In the genomic region with DNA sequence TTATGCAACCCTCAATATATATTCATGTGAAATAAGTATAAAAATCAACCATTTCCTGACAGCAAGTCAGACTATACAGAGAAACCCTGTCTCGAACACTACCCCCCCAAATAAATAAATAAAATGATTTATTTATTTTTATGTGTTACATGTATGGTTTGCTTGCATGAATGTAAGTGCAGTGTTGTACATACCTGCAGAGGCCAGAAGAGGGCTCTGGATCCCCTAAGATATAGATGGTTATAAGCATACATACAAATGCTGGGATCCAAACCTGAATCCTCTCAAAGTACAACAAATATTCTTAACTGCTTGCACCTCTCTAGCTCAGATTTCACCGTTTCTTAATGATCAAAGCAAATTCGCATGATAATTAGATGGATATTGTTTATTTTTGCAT, we compare ENCODE assay signal across 9 mouse cellular contexts. TPM values are rescaled to one million over a fixed set of nuclear protein-coding genes. Genes with fewer than 3 reads are reported as not detected.
DNase-seq lines count a peak whose midpoint lies in the region; ATAC-seq and TF ChIP-seq lines count a peak whose summit lies in the region.
"Had no signal": no experiment of that assay in that cellular context is flagged by ENCODE, and none has a peak within 500 bp of the region (broad histone marks: within the 10 kb centered on the region; RNA-seq: fewer than 3 reads in every experiment).

No protein-coding gene starts in this region.

- no peaks in the 10 kb centered on the region for H3K4me1 ChIP-seq in hindbrain, embryonic 11.5 days (replicated peaks; ENCODE audit: control insufficient read depth, insufficient read depth, low read length)
- H3K4me1 ChIP-seq in hindbrain, embryonic 16.5 days (ENCODE audit: control insufficient read depth, insufficient read depth, low read depth, low read length), result no peaks in the 10 kb centered on the region
- H3K4me1 ChIP-seq in MEL (ENCODE audit: control insufficient read depth in 1 of 2, insufficient read depth in 2 of 2, low read length in 2 of 2), result no peaks in the 10 kb centered on the region
- H3K4me1 ChIP-seq in cortical plate, adult 2 months (ENCODE audit: control insufficient read depth, insufficient read depth, low read length), result no peaks in the 10 kb centered on the region; the same call in 1 of the 2 replicates
- H3K4me1 ChIP-seq in lung, postnatal 0 days (ENCODE audit: insufficient read depth, low read depth, low read length), result no peaks in the 10 kb centered on the region
- H3K4me1 ChIP-seq: embryonic facial prominence, embryonic 12.5 days had no signal

- no peak for ATAC-seq in hindbrain, embryonic 11.5 days (ENCODE audit: low FRiP score)
- no peak for ATAC-seq in hindbrain, embryonic 16.5 days
- ATAC-seq in lung, postnatal 0 days, result no peak
- no peak for ATAC-seq in erythroid progenitor cell, adult 5-6 weeks (replicated peaks; ENCODE audit: low FRiP score, poor library complexity, severe bottlenecking)

- peak; percentile 14 to 65 (median 47); a peak in 3 of 6 replicates for TF ChIP-seq CTCF in MEL (IDR thresholded peaks at IDR 0.05 in 2 of 3, conservative IDR thresholded peaks at IDR 0.05 in 1 of 3; ENCODE audit: control insufficient read depth in 1 of 3, insufficient read depth in 1 of 3, low read depth in 2 of 3, low read length in 3 of 3, poor library complexity in 1 of 3, severe bottlenecking in 1 of 3)
- peak; percentile 35; the same call in 1 of the 2 replicates for TF ChIP-seq CTCF in cortical plate, adult 2 months (IDR thresholded peaks at IDR 0.05; ENCODE audit: extremely low read depth, insufficient read depth, low read length)
- peak; percentile 63 for TF ChIP-seq CTCF in lung, postnatal 0 days (IDR thresholded peaks at IDR 0.05)

- H3K79me2 ChIP-seq in MEL (ENCODE audit: control insufficient read depth, insufficient read depth, low read length, poor library complexity), result no peaks in the 10 kb centered on the region

- peak; percentile 41 for DNase-seq in hindbrain, embryonic 11.5 days (ENCODE audit: low spot score)
- peak; percentile 73 for DNase-seq in 416B (ENCODE audit: low read depth)
- DNase-seq in MEL (ENCODE audit: low read depth, low spot score), result peak; percentile 74
- peak; percentile 55 for DNase-seq in lung, postnatal 0 days (ENCODE audit: low spot score)
- no peak for DNase-seq in ovary, postnatal 10 days (ENCODE audit: low spot score)

- no peak for TF ChIP-seq EP300 in MEL (IDR thresholded peaks at IDR 0.05; ENCODE audit: low read depth in 1 of 2, low read length in 2 of 2)
- no peak for TF ChIP-seq EP300 in lung, postnatal 0 days (IDR thresholded peaks at IDR 0.05)

- no peak overlapping the region for H3K4me2 ChIP-seq in hindbrain, embryonic 11.5 days (replicated peaks; ENCODE audit: low read depth, low read length)
- H3K4me2 ChIP-seq in hindbrain, embryonic 16.5 days (ENCODE audit: low read length), result no peak overlapping the region
- no peak overlapping the region for H3K4me2 ChIP-seq in lung, postnatal 0 days (replicated peaks; ENCODE audit: low read depth, low read length)
- H3K4me2 ChIP-seq: embryonic facial prominence, embryonic 12.5 days had no signal

- TF ChIP-seq RAD21 in MEL (IDR thresholded peaks at IDR 0.05; ENCODE audit: low read depth, low read length), result peak; percentile 41

- 0 out of 2 replicates have a peak, but pooled peaks cover under 1% of the 10 kb centered on the region for H3K36me3 ChIP-seq in hindbrain, embryonic 11.5 days (ENCODE audit: control insufficient read depth, insufficient read depth, low read length)
- no peaks in the 10 kb centered on the region; the same call in none of the 2 replicates for H3K36me3 ChIP-seq in hindbrain, embryonic 16.5 days (ENCODE audit: control insufficient read depth, insufficient read depth, low read length)
- H3K36me3 ChIP-seq in MEL (ENCODE audit: control insufficient read depth in 1 of 2, insufficient read depth in 2 of 2, low read length in 2 of 2), result peaks cover 0 to 28% of the 10 kb centered on the region in 2 experiments; a peak in 2 of 4 replicates
- H3K36me3 ChIP-seq in lung, postnatal 0 days (ENCODE audit: insufficient read depth, low read length), result peaks cover 10% of the 10 kb centered on the region; the same call in 1 of the 2 replicates

- TF ChIP-seq POLR2A in MEL (IDR thresholded peaks at IDR 0.05; ENCODE audit: control insufficient read depth in 1 of 2, insufficient read depth in 1 of 2, low read depth in 1 of 2, low read length in 2 of 2, poor library complexity in 1 of 2), result no peak
- TF ChIP-seq POLR2A in cortical plate, adult 2 months (IDR thresholded peaks at IDR 0.05; ENCODE audit: extremely low read depth, insufficient read depth, low read length), result no peak

- H3K4me3 ChIP-seq in hindbrain, embryonic 11.5 days (ENCODE audit: low read depth, low read length), result no peak overlapping the region
- no peak overlapping the region for H3K4me3 ChIP-seq in hindbrain, embryonic 16.5 days (ENCODE audit: low read length)
- H3K4me3 ChIP-seq in MEL (ENCODE audit: control insufficient read depth in 1 of 2, insufficient read depth in 1 of 2, low read depth in 2 of 2, low read length in 2 of 2), result no peak overlapping the region
- H3K4me3 ChIP-seq in cortical plate, adult 2 months (ENCODE audit: insufficient read depth, low read length), result no peak overlapping the region
- no peak overlapping the region for H3K4me3 ChIP-seq in lung, postnatal 0 days (ENCODE audit: low read depth, low read length)
- H3K4me3 ChIP-seq: embryonic facial prominence, embryonic 12.5 days had no signal

- H3K27ac ChIP-seq in hindbrain, embryonic 11.5 days (ENCODE audit: low read depth, low read length), result no peak overlapping the region
- H3K27ac ChIP-seq in hindbrain, embryonic 16.5 days (ENCODE audit: low read depth, low read length), result no peak overlapping the region
- H3K27ac ChIP-seq in MEL (ENCODE audit: control insufficient read depth, low read depth, low read length), result no peak overlapping the region
- no peak overlapping the region for H3K27ac ChIP-seq in cortical plate, adult 2 months (ENCODE audit: insufficient read depth, low read length)
- no peak overlapping the region for H3K27ac ChIP-seq in lung, postnatal 0 days (ENCODE audit: low read length)
- H3K27ac ChIP-seq: embryonic facial prominence, embryonic 12.5 days had no signal

- no peaks in the 10 kb centered on the region for H3K27me3 ChIP-seq in hindbrain, embryonic 11.5 days (ENCODE audit: control insufficient read depth, insufficient read depth, low read length)
- H3K27me3 ChIP-seq in hindbrain, embryonic 16.5 days (replicated peaks; ENCODE audit: control insufficient read depth, insufficient read depth, low read length), result no peaks in the 10 kb centered on the region
- no peaks in the 10 kb centered on the region for H3K27me3 ChIP-seq in MEL (ENCODE audit: control insufficient read depth in 1 of 2, insufficient read depth in 2 of 2, low read length in 2 of 2)
- H3K27me3 ChIP-seq in lung, postnatal 0 days (replicated peaks; ENCODE audit: insufficient read depth, low read length), result no peaks in the 10 kb centered on the region
- H3K27me3 ChIP-seq: embryonic facial prominence, embryonic 12.5 days had no signal

- no peaks in the 10 kb centered on the region for H3K9me3 ChIP-seq in hindbrain, embryonic 11.5 days (ENCODE audit: control insufficient read depth, low read length)
- H3K9me3 ChIP-seq in hindbrain, embryonic 16.5 days (ENCODE audit: control insufficient read depth, low read length), result no peaks in the 10 kb centered on the region
- no peaks in the 10 kb centered on the region for H3K9me3 ChIP-seq in MEL (replicated peaks; ENCODE audit: insufficient read depth, low read length)
- no peaks in the 10 kb centered on the region for H3K9me3 ChIP-seq in lung, postnatal 0 days (ENCODE audit: low read length)
- H3K9me3 ChIP-seq: embryonic facial prominence, embryonic 12.5 days had no signal

- H3K9ac ChIP-seq in hindbrain, embryonic 11.5 days (ENCODE audit: low read depth, low read length), result no peak overlapping the region
- no peak overlapping the region for H3K9ac ChIP-seq in hindbrain, embryonic 16.5 days (ENCODE audit: low read depth, low read length)
- no peak overlapping the region for H3K9ac ChIP-seq in MEL (ENCODE audit: control insufficient read depth, low read depth, low read length, poor library complexity, severe bottlenecking)
- H3K9ac ChIP-seq in lung, postnatal 0 days (replicated peaks; ENCODE audit: low read depth), result no peak overlapping the region
- H3K9ac ChIP-seq: embryonic facial prominence, embryonic 12.5 days had no signal

- 64% methylated on average over 3 of the region's 3 CpGs for WGBS in hindbrain, embryonic 11.5 days
- WGBS in hindbrain, embryonic 16.5 days, result 70% methylated on average over 3 of the region's 3 CpGs
- 60% methylated on average over 3 of the region's 3 CpGs for WGBS in lung, postnatal 0 days

RNA-seq across cellular contexts. Expression of gene Rasl10b, which starts 51.5 kb away (rescaled TPM):
- 4.2 TPM in 2 replicates for polyA plus RNA-seq in hindbrain, embryonic 11.5 days (2014; fragmentation: Nextera tagmentation; extraction: Ambion mirVana)
- 15.1 and 32.7 TPM in 2 replicates for polyA plus RNA-seq in hindbrain, embryonic 16.5 days (2015; fragmentation: Nextera tagmentation; extraction: Ambion mirVana)
- not detected in 2 replicates for total RNA-seq in MEL (2012; rRNA removed)
- polyA plus RNA-seq in MEL (2012; ENCODE audit: insufficient read depth in 1 of 2, insufficient read length in 2 of 2, low read depth in 1 of 2, low replicate concordance in 2 of 2, missing spikeins in 1 of 2), result under 1 TPM in 1 of 2 experiments, not detected in 1; 0.04 TPM
- 252 and 271 TPM in 2 replicates for polyA plus RNA-seq in cortical plate, adult 2 months (2012; rRNA removed)
- 0.80 and 1.2 TPM in 2 replicates for polyA plus RNA-seq in lung, postnatal 0 days (2015; fragmentation: Nextera tagmentation; extraction: Ambion mirVana)
- not detected in 2 replicates for total RNA-seq in erythroid progenitor cell, adult 5-6 weeks (2015; ENCODE audit: low replicate concordance)
- total RNA-seq in erythroid progenitor cell, adult 5-6 weeks (2017; ENCODE audit: low replicate concordance), result 0.23 TPM in 1 of 2 replicates, not detected in the other

RNA-seq across cellular contexts. Expression of gene Pex12, which starts 55.0 kb away (rescaled TPM):
- polyA plus RNA-seq in hindbrain, embryonic 11.5 days (2014; fragmentation: Nextera tagmentation; extraction: Ambion mirVana), result 17.0 and 20.3 TPM in 2 replicates
- 15.0 and 16.7 TPM in 2 replicates for polyA plus RNA-seq in hindbrain, embryonic 16.5 days (2015; fragmentation: Nextera tagmentation; extraction: Ambion mirVana)
- 8.2 and 8.4 TPM in 2 replicates for total RNA-seq in MEL (2012; rRNA removed)
- 10 to 100 TPM in 1 of 2 experiments, not detected in 1; 11.8 TPM for polyA plus RNA-seq in MEL (2012; ENCODE audit: insufficient read depth in 1 of 2, insufficient read length in 2 of 2, low read depth in 1 of 2, low replicate concordance in 2 of 2, missing spikeins in 1 of 2)
- polyA plus RNA-seq in cortical plate, adult 2 months (2012; rRNA removed), result 7.0 and 7.3 TPM in 2 replicates
- 9.0 and 9.5 TPM in 2 replicates for polyA plus RNA-seq in lung, postnatal 0 days (2015; fragmentation: Nextera tagmentation; extraction: Ambion mirVana)
- 1.1 and 2.5 TPM in 2 replicates for total RNA-seq in erythroid progenitor cell, adult 5-6 weeks (2015; ENCODE audit: low replicate concordance)
- total RNA-seq in erythroid progenitor cell, adult 5-6 weeks (2017; ENCODE audit: low replicate concordance), result 2.2 TPM in 1 of 2 replicates, not detected in the other

RNA-seq across cellular contexts. Expression of gene Ap2b1, which starts 58.6 kb away (rescaled TPM):
- 121 and 136 TPM in 2 replicates for polyA plus RNA-seq in hindbrain, embryonic 11.5 days (2014; fragmentation: Nextera tagmentation; extraction: Ambion mirVana)
- 113 and 131 TPM in 2 replicates for polyA plus RNA-seq in hindbrain, embryonic 16.5 days (2015; fragmentation: Nextera tagmentation; extraction: Ambion mirVana)
- total RNA-seq in MEL (2012; rRNA removed), result 60.6 and 63.4 TPM in 2 replicates
- 100 to 1,000 TPM in 1 of 2 experiments, 10 to 100 TPM in 1; 68.9 to 165 TPM for polyA plus RNA-seq in MEL (2012; ENCODE audit: insufficient read depth in 1 of 2, insufficient read length in 2 of 2, low read depth in 1 of 2, low replicate concordance in 2 of 2, missing spikeins in 1 of 2)
- polyA plus RNA-seq in cortical plate, adult 2 months (2012; rRNA removed), result 130 and 131 TPM in 2 replicates
- 26.5 and 30.9 TPM in 2 replicates for polyA plus RNA-seq in lung, postnatal 0 days (2015; fragmentation: Nextera tagmentation; extraction: Ambion mirVana)
- 42.3 and 43.6 TPM in 2 replicates for total RNA-seq in erythroid progenitor cell, adult 5-6 weeks (2015; ENCODE audit: low replicate concordance)
- 49.8 and 49.9 TPM in 2 replicates for total RNA-seq in erythroid progenitor cell, adult 5-6 weeks (2017; ENCODE audit: low replicate concordance)
